7 mouse cellular contexts compared by ENCODE assay signal in genomic region chr1:87264134-87265006, GRCm38 (mm10). TPM values are rescaled to one million over a fixed set of nuclear protein-coding genes. Genes with fewer than 3 reads are reported as not detected.
DNase-seq lines count a peak whose midpoint lies in the region; ATAC-seq and TF ChIP-seq lines count a peak whose summit lies in the region.

Efhd1 (plus strand) TSS chr1:87264363.

- H3K4me2 ChIP-seq in liver, embryonic 16.5 days (ENCODE audit: low read depth, low read length), result peak within 1 kb of the TSS; percentile 55

- H3K4me1 ChIP-seq in cortical plate, adult 2 months (ENCODE audit: control insufficient read depth, insufficient read depth, low read length), result no peaks in the 10 kb centered on the region; the same call in 1 of the 2 replicates
- peaks cover 23% of the 10 kb centered on the region for H3K4me1 ChIP-seq in heart, embryonic 10.5 days
- H3K4me1 ChIP-seq in liver, embryonic 16.5 days (ENCODE audit: control insufficient read depth, low read depth, low read length), result no peaks in the 10 kb centered on the region; the same call in 1 of the 2 replicates

- 0 out of 2 replicates have a peak within 1 kb of the TSS, but pooled peaks have one; percentile 11 for H3K9ac ChIP-seq in liver, embryonic 16.5 days (ENCODE audit: low read depth, low read length)

- no peak within 1 kb of the TSS for H3K27ac ChIP-seq in cortical plate, adult 2 months (ENCODE audit: insufficient read depth, low read length)
- 0 out of 2 replicates have a peak within 1 kb of the TSS, but pooled peaks have one; percentile 30 for H3K27ac ChIP-seq in heart, embryonic 10.5 days
- H3K27ac ChIP-seq in liver, embryonic 16.5 days (ENCODE audit: low read length), result no peak within 1 kb of the TSS

- no peak for ATAC-seq in liver, embryonic 16.5 days (ENCODE audit: low read depth)

- H3K4me3 ChIP-seq in cortical plate, adult 2 months (ENCODE audit: insufficient read depth, low read length), result peak within 1 kb of the TSS; percentile 47
- peak within 1 kb of the TSS; percentile 57 for H3K4me3 ChIP-seq in heart, embryonic 10.5 days
- peak within 1 kb of the TSS; percentile 47 for H3K4me3 ChIP-seq in liver, embryonic 16.5 days (ENCODE audit: low read depth, low read length)

- no peak for TF ChIP-seq CTCF in cortical plate, adult 2 months (IDR thresholded peaks at IDR 0.05; ENCODE audit: extremely low read depth, insufficient read depth, low read length)

- H3K36me3 ChIP-seq in heart, embryonic 10.5 days, result no peaks in the 10 kb centered on the region
- no peaks in the 10 kb centered on the region for H3K36me3 ChIP-seq in liver, embryonic 16.5 days (ENCODE audit: control insufficient read depth, insufficient read depth)

- DNase-seq in urinary bladder, postnatal 14 days (ENCODE audit: low spot score), result peak; percentile 11
- no peak for DNase-seq in urinary bladder, adult 2 months (ENCODE audit: low spot score)
- DNase-seq in heart, embryonic 10.5 days (ENCODE audit: low spot score), result peak; percentile 77
- DNase-seq in kidney, adult 8-10 months, result peak; percentile 60 to 69
- peak; percentile 34 for DNase-seq in right cerebral cortex, postnatal 4 days

- no peaks in the 10 kb centered on the region for H3K9me3 ChIP-seq in heart, embryonic 10.5 days
- no peaks in the 10 kb centered on the region for H3K9me3 ChIP-seq in liver, embryonic 16.5 days (replicated peaks; ENCODE audit: control insufficient read depth, low read length)

- peaks cover 98% of the 10 kb centered on the region for H3K27me3 ChIP-seq in heart, embryonic 10.5 days (ENCODE audit: insufficient read depth, poor library complexity, severe bottlenecking)
- peaks cover 68% of the 10 kb centered on the region for H3K27me3 ChIP-seq in liver, embryonic 16.5 days (ENCODE audit: control insufficient read depth, insufficient read depth, low read depth, low read length)

- under 1% methylated on average over 70 of the region's 70 CpGs for WGBS in heart, embryonic 10.5 days
- under 1% methylated on average over 69 of the region's 70 CpGs for WGBS in liver, embryonic 16.5 days (ENCODE audit: insufficient replicate concordance)

- TF ChIP-seq POLR2A in cortical plate, adult 2 months (IDR thresholded peaks at IDR 0.05; ENCODE audit: extremely low read depth, insufficient read depth, low read length), result no peak

RNA-seq across cellular contexts. Expression of gene Efhd1, which starts in this region (rescaled TPM):
- 4.9 TPM in 2 replicates for polyA plus RNA-seq in urinary bladder, adult 2 months (2012; rRNA removed)
- 30.0 and 36.5 TPM in 2 replicates for polyA plus RNA-seq in cortical plate, adult 2 months (2012; rRNA removed)
- polyA plus RNA-seq in heart, embryonic 10.5 days (2016; fragmentation: Nextera tagmentation; extraction: Ambion mirVana), result 0.44 and 0.86 TPM in 2 replicates
- polyA plus RNA-seq in liver, embryonic 16.5 days (2015; fragmentation: Nextera tagmentation; extraction: Ambion mirVana), result 0.09 and 0.19 TPM in 2 replicates

Comparison
In these comparisons a context has a peak if more than half of its experiments do, and no peak if none do; other contexts are left out.
1. Peak in DNase-seq, H3K4me3 ChIP-seq and H3K27ac ChIP-seq in heart, embryonic 10.5 days; RNA of the gene not detected or under 1 TPM.